Mouse (Mus musculus) kidney, postnatal 4 days (tissue): ENCODE measurements around the gene Mkks.

Source experiments
- DNase-seq, 2 experiments: peaks; one replicate each; pipeline ENCODE4 v3.0.0; 2021; ENCODE audit warnings: mixed read lengths in 2 of 2

The Mkks gene

DNA sequence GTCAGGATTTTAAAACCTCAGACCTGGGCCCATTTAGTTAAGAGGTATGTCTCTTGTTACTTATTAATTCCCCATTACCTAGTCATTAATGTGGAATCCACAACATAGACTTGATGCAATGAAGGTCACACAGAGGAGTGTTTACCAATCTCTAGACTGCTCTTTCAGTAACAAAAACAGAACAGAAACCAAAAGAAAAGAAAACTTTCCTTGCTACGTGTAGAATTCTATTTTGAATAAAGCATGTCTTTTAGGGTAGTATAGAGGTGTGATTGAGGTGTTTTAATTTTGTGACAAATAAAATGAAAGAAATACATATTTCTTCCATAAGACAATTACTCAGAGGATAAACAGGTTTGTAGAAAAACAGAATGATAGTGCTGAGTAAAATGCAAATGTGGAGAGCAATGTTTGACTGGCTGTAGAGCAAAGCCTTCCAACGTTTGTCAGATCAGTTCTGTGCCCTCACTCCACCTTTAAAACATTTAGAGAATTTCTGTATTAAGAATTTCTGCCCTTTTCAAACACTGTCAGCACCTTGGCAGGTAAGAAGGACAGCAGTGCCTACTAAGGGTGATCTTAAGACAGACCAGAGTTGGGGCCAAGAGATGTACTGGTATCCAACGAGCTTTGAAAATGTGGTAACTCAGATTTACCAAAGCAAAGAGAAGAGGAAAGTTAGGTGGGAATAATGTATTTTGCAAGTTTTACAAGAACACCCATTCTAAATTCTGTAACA, 57.0 kb downstream of the Mkks start:
- DNase-seq, result no peak

DNA sequence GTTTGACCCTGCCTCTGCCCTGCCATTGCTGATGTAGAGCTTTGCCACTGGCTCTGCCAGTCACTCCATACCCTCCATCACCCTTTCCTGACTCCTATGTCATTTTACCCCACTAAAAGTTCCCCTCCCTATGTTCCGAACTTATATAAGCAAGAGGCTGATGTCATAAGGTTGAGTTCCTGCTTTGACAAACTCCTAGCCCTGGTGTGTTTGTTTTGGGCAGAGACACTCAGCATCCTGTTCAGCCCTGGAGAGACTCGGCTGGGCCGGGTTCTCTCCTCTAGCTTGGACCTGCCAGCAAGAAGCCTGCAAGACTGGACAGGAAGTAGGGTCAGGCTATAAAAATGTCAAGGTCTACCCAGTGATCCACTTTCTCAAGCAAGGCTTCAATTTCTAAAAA, 58.3 kb downstream of the Mkks start:
- DNase-seq, result peak; percentile 8 to 9

DNA sequence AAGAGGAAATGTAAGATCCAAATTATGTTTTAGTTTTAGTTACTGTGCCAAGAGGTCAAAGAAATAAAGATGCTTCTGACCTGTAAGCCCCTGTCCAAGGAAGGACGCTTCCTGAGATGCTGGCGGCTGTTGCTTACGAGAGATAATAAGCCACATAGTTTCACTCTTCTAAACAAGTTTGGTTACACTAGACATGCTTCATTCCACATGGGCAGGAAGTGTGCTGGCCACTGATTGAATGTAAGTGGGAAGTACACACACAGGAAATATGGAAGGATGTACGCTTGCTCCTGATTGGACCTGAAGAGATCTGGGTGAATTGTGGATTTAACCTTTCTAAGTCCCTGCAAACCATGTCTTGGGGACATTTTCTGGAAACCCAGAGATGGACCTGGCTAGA, 63.6 kb downstream of the Mkks start:
- peak in 1 of 2 experiments; percentile 6 for DNase-seq
